Mouse (Mus musculus) ovary, postnatal 36 days (tissue): Measurements from ENCODE around the gene Sphk2.

Source experiments
- DNase-seq: peaks from one replicate; pipeline ENCODE4 v3.0.0; 2022; ENCODE audit warnings: low spot score, mixed read lengths

Gene Sphk2

DNA sequence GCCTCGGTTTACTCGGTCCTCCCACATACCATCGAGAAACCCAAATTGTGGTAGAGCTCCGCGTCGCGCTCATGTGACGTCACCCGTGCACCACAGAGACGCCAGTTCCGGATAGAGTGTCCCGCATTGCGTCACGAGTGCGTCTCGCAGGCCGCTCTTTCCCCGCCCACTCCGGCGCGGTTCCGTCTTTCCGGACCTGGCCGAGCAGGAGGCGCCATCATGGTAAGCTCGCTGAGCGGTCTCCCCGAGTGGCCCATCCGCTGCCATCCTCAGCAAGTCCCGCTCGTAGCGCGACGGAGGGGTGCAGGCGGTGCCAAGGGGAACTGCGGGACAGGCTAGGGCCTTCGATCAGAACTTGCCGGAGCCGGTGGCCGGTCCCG is at the start of gene Sphk2:
Gene Sphk2, minus strand, starts transcription at position 85 of the 380 bp plus-strand sequence.
- peak; percentile 98 for DNase-seq

DNA sequence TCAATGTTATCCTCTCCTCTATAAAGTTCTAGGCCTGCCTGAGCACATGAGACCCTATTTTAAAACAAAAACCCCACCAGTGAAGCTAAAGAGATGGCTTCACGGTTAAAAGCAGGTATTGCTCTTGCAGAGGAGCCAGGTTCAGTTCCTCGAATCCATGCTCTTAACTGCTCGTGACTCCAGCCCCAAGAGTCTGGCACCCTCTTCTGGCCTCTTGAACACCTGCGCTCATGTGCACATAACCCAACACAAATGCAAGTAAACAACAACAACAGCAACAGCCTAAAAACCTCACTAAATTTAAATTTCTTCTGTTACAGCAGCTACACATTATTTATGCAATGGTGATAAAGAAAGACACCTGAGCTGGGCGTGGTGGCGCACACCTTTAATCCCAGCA is 49.7 kb upstream of the Sphk2 start:
- DNase-seq: no peak

DNA sequence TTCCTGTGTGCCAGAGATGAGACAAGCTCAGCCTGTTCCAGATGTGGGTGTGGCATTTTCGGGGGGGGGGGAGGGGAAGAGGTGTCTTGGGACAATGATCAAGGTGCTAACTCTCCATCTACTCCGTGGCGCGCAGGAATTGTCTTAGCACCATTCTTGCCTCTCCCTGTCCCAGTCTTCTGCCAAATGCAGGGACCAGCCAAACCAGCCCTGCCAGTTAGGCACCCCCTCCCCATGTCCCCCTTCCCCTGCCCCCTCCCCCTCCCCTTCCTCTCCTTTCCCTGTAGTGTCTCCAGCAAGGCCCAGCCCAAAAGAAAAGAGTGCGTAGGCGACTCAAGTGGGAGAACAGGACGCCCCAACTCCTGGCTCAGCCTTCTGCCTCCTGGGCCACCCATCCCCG is 49.0 kb upstream of the Sphk2 start:
- no peak for DNase-seq

DNA sequence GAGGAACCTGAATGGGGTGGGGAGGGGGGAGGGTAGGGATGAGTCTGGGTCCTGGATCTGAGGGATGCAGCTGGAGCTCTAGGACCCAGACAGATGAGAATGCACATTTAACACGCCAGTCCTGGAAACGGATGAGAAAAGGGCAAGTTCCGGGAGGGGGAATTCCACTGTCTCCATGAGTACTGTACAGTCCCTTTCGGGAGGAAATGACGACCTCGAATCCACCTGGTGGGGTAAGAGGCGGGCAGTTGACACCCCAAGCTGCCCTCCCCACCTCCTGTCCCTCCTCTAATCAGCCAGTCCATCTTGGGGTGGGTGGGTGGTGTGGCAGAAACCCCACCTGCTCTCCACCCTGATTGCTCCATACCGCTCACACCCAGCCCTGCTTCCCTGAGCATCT is 48.2 kb upstream of the Sphk2 start:
- no peak for DNase-seq

DNA sequence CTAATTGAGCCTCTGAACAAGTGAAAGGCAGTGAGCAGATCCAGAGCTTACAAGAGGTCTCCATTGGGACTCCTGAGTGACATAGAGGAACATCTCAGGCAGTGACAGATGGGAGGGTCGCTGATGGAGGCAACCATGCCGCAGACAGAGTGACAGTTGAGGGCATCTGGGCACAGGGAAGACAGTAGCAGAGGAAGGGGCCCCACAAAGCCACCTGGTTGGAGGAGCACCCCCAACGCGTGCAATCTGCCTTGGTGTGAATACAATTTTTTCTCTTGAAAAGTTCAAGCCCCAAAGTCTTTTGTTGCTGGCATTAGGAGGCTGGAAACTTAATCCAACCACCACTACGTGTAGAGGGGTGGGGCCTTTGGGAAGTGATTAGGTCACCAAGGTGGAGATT is 42.3 kb upstream of the Sphk2 start:
- DNase-seq: no peak

DNA sequence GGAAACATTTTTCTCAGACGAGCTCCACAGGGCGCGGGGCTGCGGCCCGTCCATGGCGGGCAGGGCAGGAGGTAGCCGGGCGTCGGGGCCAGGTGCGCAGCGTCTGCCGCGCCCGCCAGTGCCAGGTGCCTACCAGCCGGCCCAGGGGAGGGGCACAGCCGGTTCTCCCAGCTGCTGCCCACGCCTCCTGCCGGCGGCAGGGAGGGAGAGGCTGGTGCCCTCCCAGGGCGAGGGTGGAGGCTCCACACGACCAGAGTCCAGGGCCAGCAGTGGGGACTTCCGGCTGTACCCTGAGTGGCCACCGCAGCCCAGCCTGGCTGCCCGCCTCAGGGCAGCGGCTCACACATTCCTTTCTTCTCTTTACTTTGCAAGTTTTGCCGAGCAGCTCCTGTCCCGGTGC is 41.6 kb upstream of the Sphk2 start:
- peak; percentile 36 for DNase-seq

DNA sequence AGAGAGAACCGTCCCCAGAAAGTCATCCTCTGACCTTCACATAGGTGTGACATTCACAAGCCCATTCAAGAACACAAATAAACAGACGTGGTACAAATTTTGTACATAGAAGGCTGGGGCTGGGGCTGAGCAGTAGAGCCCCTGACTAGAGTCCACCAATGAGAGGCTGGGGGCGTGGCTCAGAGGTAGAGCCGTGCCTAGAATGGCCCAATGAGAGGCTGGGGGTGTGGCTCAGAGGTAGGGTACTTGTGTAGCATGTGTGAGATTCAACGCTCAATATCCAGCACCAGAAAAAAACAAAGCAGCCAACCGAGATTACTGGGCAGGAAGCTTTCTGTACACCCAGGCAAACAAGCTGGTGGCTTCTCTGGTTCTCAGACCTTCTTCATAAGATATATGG is 37.9 kb upstream of the Sphk2 start:
- DNase-seq: no peak

DNA sequence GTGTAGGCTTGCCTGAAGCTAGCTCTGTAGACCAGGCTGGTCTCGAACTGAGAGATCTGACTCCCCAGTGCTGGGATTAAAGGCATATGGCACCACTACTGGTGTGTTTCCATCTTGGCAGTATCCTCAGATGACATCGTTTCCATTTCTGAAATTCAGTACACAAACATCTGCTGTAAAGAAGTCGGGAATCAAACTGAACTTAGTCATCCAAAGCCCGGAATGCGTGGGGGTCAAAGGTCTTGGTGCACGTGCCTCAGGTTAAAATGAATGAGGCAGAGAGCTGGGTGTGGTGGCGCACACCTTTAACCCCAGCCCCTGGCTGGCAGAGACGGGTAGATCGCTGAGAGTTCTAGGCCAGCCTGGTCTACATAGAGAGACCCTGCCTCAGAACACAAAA is 32.4 kb upstream of the Sphk2 start:
- DNase-seq: no peak

DNA sequence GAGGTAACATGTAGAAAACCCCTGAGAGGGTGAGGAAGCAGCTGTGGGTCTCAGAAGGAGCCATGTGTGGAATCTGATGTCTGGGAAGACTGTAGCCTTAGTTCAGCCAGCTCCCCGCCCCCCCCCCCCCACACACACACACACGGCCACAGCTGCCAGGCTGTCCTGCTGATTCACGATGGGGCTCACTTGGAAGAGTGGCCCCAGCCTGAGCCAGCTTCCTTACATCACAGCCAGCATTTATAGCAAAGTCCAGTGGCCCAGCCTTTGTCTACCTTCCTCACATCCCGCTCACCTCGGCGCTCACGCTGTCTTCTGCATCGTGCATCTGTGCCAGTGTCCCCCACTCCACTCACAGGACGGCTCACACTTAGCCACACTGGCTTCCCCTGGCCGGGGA is 31.6 kb upstream of the Sphk2 start:
- DNase-seq: no peak

DNA sequence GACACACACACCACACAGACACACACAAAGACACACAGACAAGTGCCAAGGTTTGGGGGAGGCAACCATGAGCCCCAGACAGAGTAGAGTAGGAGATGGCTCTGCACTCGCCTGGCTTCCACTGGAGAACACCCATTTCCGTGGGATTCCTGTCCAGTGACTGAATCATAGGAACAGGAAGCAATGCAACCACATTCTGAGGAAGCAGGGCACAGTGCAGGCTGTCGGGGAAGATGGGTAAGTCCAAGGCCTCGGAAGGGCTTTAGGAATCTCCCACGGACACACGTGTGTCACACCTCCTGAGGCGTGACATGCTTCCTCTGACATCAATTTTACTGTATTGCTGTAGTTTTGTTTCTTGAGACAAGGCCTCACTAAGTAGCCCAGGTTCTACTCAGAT is 30.3 kb upstream of the Sphk2 start:
- no peak for DNase-seq

DNA sequence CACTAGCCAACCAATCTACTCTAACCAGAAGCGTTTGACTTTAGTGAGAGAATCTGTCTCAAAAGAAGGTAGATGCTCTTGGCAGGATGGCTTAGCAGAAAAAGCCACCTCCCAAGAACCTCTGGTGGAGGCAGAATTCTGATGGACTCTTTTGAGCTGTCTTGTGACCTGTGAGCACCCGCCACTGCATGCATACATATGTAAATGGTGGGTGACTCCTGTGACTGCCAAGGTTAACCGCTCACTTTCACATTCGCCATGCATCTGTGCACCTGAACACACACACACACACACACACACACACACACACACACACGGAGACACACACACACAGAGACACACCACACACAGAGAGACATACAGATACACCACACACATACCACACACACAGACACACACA is 29.6 kb upstream of the Sphk2 start:
- no peak for DNase-seq

DNA sequence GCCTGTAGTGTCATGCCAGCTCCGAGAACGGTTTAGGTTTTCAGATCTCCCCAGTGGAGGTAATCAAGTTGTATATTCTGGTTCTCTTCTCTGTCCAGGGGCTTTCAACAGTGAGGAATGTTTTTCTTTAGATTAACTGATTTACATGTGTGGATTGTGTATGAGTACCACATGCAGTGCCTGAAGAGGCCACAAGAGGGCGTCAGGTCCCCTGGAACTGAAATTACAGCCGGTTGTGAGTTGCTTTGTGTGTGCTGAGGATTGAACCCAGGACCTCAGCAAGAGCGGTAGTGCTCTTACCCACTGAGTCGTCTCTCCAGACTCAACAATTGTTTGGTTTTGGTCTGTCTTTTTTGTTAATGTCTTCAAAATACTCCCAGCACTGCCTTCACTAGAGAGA is 28.7 kb upstream of the Sphk2 start:
- DNase-seq: no peak

DNA sequence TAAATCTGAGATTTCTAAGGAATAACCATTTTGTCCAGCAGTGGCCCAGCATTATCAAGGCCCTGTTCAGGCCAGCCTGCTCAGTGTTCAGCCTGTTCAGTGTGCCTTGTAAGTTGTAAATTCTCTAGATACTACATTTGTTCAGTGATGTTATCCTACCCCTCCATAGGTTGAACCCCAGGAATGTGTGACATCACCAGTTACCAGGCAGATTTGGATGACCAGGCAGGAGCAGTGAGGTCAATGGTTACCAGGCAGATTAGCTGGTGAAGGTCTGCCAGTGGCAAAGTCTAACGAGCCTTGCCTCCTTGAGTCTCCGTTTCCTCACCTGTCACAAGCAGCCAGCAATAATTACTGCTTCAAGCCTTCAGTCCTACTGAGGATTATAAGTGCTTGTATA is 26.6 kb upstream of the Sphk2 start:
- DNase-seq: no peak

DNA sequence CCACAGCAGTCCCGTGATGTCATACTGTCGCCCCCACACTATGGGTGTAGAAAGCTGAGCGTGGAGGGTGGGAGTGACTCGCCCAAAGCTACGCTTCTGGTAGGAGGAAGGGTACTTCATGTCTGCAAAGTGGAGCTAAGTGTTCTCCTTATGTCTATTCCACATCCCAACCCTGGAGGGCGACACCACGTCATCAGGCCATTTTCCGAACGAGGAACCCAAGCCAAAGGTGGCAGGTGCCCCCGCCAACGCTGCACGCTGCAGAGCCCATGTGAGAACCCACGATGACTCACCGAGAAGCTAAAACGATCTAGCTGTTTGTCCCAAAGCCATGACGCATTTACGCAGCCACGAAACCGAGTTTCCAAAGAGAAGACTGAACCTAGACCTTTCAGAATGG is 24.5 kb upstream of the Sphk2 start:
- no peak for DNase-seq

DNA sequence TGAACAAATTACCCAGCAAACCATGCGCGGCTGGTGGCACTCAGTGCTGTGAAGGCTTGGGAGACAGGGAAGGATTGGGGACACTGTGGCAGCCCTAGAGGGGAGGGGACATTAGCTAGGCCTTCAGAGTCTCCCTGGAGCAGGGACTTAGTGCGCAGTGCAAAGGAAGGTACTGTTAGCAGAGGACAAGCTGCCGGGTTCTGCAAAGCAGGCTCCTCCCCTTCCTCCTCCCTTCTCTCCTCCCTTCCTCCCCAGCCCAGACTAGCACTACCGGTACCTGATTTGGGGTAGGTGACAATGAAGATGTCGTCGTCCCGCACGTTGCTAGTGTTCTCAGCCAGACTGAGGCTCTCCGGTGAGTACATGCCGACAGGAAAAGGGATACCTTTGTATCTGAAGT is 24.0 kb upstream of the Sphk2 start:
- no peak for DNase-seq

DNA sequence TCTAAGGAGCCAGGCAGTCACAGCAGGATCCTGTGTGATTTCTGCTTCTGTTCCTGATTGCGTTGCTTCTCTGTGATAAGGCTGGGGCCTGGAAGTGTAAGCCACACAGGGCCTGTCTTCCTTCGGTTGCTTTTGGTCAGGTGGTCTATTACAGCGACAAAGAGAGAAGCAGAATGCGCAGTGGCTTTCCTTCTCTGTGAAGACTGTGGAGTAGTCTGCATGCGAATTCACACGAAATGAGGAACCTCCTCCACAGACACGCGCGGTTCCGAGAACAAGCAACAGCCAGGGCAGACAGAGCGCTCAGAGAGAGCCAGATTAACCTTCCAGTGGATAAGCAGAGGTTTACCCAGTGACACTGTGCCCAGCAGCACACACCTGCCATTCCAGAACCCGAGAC is 23.5 kb upstream of the Sphk2 start:
- no peak for DNase-seq

DNA sequence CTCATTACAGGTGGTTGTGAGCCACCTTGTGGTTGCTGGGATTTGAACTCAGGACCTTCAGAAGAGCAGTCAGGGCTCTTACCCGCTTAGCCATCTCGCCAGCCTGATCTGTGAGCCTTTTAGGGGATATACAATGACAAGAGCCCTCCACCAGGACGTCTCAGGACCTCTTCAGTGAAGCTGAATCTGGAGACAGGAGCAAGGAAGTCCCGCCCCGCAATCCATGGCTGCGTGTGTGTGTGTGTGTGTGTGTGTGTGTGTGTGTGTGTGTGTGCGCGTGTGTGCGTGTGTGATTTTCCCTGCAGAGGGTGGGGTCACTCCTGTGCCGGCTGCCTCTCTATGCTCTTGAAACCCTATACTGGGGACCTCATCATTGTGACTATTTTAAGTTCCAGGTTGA is 22.0 kb upstream of the Sphk2 start:
- no peak for DNase-seq

DNA sequence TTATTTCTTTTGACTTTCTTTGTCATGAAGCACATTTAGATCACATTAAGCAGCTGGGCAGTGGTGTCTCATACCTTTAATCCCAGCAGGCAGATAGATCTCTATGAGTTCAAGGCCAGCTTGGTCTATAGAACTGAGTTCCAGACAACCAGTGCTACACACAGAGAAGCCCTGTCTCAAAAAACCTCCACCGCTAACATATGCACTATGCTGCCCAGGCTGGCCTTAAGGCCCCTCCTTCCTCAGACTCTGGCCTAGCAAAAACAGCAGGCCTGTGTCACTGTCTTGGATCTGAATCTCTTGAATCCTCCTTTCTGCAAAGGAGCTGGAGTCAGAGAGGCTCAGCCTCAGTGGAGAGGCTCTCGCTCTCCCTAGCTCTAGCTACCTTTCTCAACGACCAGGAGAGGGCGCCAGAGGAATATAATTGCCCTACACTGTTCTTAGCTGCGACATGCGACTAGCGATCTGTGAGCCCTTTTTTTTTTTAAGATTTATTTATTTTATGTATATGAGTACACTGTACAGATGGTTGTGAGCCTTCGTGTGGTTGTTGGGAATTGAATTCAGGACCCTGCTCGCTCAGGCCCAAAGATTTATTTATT is 21.5 kb upstream of the Sphk2 start:
- peak; percentile 65 for DNase-seq

DNA sequence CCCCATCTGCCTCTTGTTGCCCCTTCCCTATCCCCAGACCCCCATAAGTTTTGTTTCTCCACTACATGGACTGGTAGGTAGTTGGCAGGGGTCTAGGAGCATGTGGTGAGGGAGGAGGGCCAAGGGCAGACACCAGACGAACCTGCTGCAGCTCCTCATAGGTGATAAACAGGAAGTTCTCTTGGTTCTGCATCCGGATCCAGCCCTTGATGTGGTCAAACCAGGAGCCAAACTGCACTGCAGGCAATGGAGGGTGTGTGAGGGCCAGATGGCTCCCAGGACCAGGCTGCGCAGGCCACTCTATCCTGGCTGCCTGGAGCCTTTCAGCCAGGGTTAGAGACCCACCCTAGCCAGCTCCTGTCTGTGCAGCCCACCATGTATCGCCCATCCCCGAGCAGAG is 15.7 kb upstream of the Sphk2 start:
- no peak for DNase-seq

DNA sequence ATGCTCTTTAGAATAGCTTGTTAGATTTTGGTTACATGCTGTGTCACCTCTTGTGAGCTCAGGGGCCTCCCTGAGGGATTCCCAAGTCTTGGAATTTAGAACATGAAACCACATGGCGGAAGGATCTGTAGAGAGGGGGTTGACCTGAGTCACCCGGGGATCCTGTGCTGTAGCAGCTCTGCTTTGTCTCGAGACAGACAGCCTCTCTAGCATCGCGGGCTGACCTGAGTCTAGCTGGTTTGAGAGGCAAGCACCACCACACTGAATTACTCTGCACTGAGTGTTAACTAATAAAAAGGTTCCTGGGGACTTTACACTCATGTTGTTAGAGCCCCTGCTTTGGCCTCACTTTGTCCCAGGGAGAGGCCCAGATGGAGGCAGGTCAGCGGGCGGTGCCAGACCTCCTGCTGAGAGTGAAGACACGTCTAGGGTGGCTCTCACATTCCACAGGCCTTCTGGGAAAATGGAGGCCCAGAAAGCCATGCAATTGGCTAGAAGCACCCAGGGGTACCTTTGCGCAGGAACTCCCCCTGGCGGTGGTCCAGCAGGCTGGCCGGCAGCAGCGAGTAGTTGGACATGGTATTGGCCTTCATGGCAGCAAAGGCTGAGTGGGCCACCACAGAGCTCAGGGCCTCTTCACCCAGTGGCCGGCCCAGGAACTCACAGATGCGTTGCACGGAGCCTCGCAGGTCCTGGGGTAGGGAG is 13.1 kb upstream of the Sphk2 start:
- DNase-seq: peak; percentile 60

DNA sequence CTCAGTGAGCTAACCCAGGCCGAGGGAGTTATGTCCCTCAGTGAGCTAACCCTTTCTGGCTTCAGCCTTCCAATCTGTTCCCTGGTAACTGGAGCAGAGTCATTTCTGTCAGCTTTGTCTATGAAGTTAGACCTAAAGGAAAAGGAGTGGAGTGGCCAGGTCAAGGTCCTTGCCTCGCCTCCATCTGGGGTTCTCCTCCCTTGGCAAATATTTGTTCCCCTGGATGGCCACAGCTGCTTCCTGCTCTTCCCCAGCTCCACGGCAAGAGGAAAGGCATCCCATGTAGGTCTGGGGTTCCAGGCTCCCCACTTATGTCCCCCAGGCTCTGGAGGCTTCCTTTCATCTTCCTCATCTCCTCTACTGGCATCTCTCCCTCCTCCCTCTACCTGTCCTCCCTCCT is 9.8 kb upstream of the Sphk2 start:
- DNase-seq: no peak

DNA sequence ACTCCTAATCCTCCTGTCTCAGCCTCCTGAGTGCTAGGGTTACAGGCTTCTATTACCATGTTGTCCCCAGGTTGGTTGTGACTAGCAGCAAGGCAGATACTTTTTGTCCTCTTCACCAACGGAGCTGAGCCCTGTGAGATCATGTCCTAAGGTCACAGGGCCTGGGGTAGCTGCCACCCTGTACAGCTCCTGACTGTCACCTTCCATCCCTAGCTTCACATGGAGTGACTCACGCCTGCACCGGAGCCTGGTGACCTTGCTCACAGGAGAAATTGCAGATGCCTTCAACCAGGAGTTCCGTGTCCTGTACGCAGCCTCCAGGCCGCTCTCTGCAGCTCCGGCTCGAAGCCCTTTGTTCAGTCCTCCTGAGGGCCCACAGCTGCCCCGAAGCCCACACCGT is 8.6 kb upstream of the Sphk2 start:
- DNase-seq: no peak

DNA sequence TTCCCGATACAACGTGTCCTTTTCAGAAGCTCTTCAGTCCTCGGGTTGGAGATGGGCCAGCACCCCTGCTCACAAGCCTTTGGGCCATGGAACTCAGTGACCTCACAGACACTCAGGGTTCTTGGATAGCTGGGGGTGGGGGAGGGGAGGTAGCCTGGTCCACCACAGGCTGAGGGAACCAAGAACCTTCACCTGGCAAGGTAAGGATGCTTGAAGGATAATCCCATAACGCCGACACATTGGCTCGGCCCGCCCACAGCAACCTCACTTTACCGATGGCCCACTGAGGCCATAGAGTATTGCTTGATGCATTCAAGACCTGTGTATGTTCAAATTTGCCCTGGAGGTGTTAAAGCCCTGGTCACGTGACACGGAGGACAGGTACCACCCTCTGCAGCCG is 7.9 kb upstream of the Sphk2 start, which contains the start of gene Spaca4:
Gene Spaca4, minus strand, starts transcription at position 101 of the 400 bp plus-strand sequence.
- no peak for DNase-seq

DNA sequence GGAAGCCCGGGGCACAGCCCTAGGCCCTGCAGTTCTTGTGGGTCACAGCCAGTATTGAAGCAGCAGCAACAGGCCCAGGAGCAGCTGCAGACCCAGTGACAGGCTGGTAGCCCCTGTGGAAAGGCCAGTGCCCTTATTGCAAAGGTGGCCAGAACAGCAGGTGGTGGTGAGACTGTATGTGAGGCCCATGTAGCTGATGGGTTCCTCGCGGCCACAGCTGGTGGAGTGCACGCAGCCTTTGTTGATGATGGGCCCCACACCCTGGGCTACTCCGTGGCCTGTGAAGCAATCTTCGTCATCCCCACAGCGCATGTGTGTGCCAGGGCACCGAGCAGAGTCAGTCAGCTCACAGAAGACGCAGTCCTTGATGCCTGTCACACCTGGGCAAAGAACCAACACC is 7.3 kb upstream of the Sphk2 start:
- no peak for DNase-seq
